Mouse (Mus musculus): ENCODE measurements around the gene Mamstr. TPM values are rescaled to one million over a fixed set of nuclear protein-coding genes. Genes with fewer than 3 reads are reported as not detected.

Mamstr gene
- polyA plus RNA-seq, 1 experiment, result 5.2 TPM

GRCm38 (mm10) chr7:45686841-45687240 is 47.1 kb downstream of the Mamstr start:
- Histone ChIP-seq H3K27ac (ENCODE audit: insufficient read depth, low read length) (no peak overlapping the region), H3K4me1 (ENCODE audit: control insufficient read depth, insufficient read depth, low read length) (peaks cover 1% of the 10 kb centered on the region; the same call in 1 of the 2 replicates), H3K4me3 (ENCODE audit: insufficient read depth, low read length) (no peak overlapping the region)
- TF ChIP-seq CTCF (IDR thresholded peaks at IDR 0.05; ENCODE audit: extremely low read depth, insufficient read depth, low read length) (no peak), POLR2A (IDR thresholded peaks at IDR 0.05; ENCODE audit: extremely low read depth, insufficient read depth, low read length) (no peak)

- TF ChIP-seq CTCF (IDR thresholded peaks at IDR 0.05; ENCODE audit: extremely low read depth, insufficient read depth, low read length) (no peak), POLR2A (IDR thresholded peaks at IDR 0.05; ENCODE audit: extremely low read depth, insufficient read depth, low read length) (no peak)
- H3K4me1 ChIP-seq (ENCODE audit: control insufficient read depth, insufficient read depth, low read length), result peaks cover 1% of the 10 kb centered on the region; the same call in 1 of the 2 replicates
These were observed 49.3 kb downstream of the Mamstr start for GRCm38 (mm10) chr7:45689099-45689498.

GRCm38 (mm10) chr7:45689800-45690199 is 50.0 kb downstream of the Mamstr start:
- Histone ChIP-seq H3K27ac (ENCODE audit: insufficient read depth, low read length) (no peak overlapping the region), H3K4me1 (ENCODE audit: control insufficient read depth, insufficient read depth, low read length) (peaks cover 1% of the 10 kb centered on the region; the same call in 1 of the 2 replicates)
- TF ChIP-seq CTCF (IDR thresholded peaks at IDR 0.05; ENCODE audit: extremely low read depth, insufficient read depth, low read length) (no peak), POLR2A (IDR thresholded peaks at IDR 0.05; ENCODE audit: extremely low read depth, insufficient read depth, low read length) (no peak)

More at GRCm38 (mm10) chr7:45689099-45689498, 49.3 kb downstream of the Mamstr start:
- Histone ChIP-seq H3K27ac (ENCODE audit: insufficient read depth, low read length) (no peak overlapping the region), H3K4me3 (ENCODE audit: insufficient read depth, low read length) (no peak overlapping the region)

GRCm38 (mm10) chr7:45692364-45692763 is 52.6 kb downstream of the Mamstr start:
- TF ChIP-seq POLR2A (IDR thresholded peaks at IDR 0.05; ENCODE audit: extremely low read depth, insufficient read depth, low read length) (no peak), CTCF (IDR thresholded peaks at IDR 0.05; ENCODE audit: extremely low read depth, insufficient read depth, low read length) (no peak)
- no peak overlapping the region for H3K4me3 ChIP-seq (ENCODE audit: insufficient read depth, low read length)
- peaks cover 1% of the 10 kb centered on the region; the same call in 1 of the 2 replicates for H3K4me1 ChIP-seq (ENCODE audit: control insufficient read depth, insufficient read depth, low read length)
- no peak overlapping the region for H3K27ac ChIP-seq (ENCODE audit: insufficient read depth, low read length)

More at GRCm38 (mm10) chr7:45689800-45690199, 50.0 kb downstream of the Mamstr start:
- H3K4me3 ChIP-seq (ENCODE audit: insufficient read depth, low read length), result no peak overlapping the region

- Histone ChIP-seq H3K4me1 (ENCODE audit: control insufficient read depth, insufficient read depth, low read length) (peaks cover 1% of the 10 kb centered on the region; the same call in 1 of the 2 replicates), H3K4me3 (ENCODE audit: insufficient read depth, low read length) (no peak within 1 kb of the TSS), H3K27ac (ENCODE audit: insufficient read depth, low read length) (no peak within 1 kb of the TSS)
- TF ChIP-seq CTCF (IDR thresholded peaks at IDR 0.05; ENCODE audit: extremely low read depth, insufficient read depth, low read length) (no peak), POLR2A (IDR thresholded peaks at IDR 0.05; ENCODE audit: extremely low read depth, insufficient read depth, low read length) (no peak)
These were observed 54.3 kb downstream of the Mamstr start, which contains the start of gene Sec1 for GRCm38 (mm10) chr7:45693921-45694591. Sec1 (minus strand) TSS chr7:45694402.

GRCm38 (mm10) chr7:45695098-45695497 is 55.3 kb downstream of the Mamstr start:
- Histone ChIP-seq H3K27ac (ENCODE audit: insufficient read depth, low read length) (no peak overlapping the region), H3K4me1 (ENCODE audit: control insufficient read depth, insufficient read depth, low read length) (peaks cover under 1% of the 10 kb centered on the region; the same call in 1 of the 2 replicates), H3K4me3 (ENCODE audit: insufficient read depth, low read length) (no peak overlapping the region)
- TF ChIP-seq CTCF (IDR thresholded peaks at IDR 0.05; ENCODE audit: extremely low read depth, insufficient read depth, low read length) (no peak), POLR2A (IDR thresholded peaks at IDR 0.05; ENCODE audit: extremely low read depth, insufficient read depth, low read length) (no peak)

Other genes starting within 250 kb of the Mamstr start
- 720 and 793 TPM in 2 replicates for gene Snrnp70, start 244.2 kb upstream of the Mamstr start, polyA plus RNA-seq (2012; rRNA removed)
- not detected in 2 replicates for gene Kcna7, start 234.3 kb upstream of the Mamstr start, polyA plus RNA-seq (2012; rRNA removed)
- 0.04 and 0.08 TPM in 2 replicates for gene Ntf5, start 226.3 kb upstream of the Mamstr start, polyA plus RNA-seq (2012; rRNA removed)
- gene Lhb, start 219.2 kb upstream of the Mamstr start, polyA plus RNA-seq (2012; rRNA removed), result 0.17 TPM in 1 of 2 replicates, not detected in the other
- gene Gys1, start 205.1 kb upstream of the Mamstr start, polyA plus RNA-seq (2012; rRNA removed), result 25.7 and 26.4 TPM in 2 replicates
- 41.7 and 47.4 TPM in 2 replicates for gene Ruvbl2, start 201.9 kb upstream of the Mamstr start, polyA plus RNA-seq (2012; rRNA removed)
- gene Ftl1, start 180.1 kb upstream of the Mamstr start, polyA plus RNA-seq (2012; rRNA removed), result 588 and 637 TPM in 2 replicates
- 99.4 and 103 TPM in 2 replicates for gene Bax, start 173.1 kb upstream of the Mamstr start, polyA plus RNA-seq (2012; rRNA removed)
- 0.11 and 0.13 TPM in 2 replicates for gene Tulp2, start 158.1 kb upstream of the Mamstr start, polyA plus RNA-seq (2012; rRNA removed)
- gene Gm45808, start 153.2 kb upstream of the Mamstr start, polyA plus RNA-seq (2012; rRNA removed), result 0.19 TPM in 1 of 2 replicates, not detected in the other
- 5.9 and 6.5 TPM in 2 replicates for gene Dhdh, start 151.2 kb upstream of the Mamstr start, polyA plus RNA-seq (2012; rRNA removed)
- gene Nucb1, start 129.6 kb upstream of the Mamstr start, polyA plus RNA-seq (2012; rRNA removed), result 88.2 and 99.6 TPM in 2 replicates
- gene Ppp1r15a, start 113.7 kb upstream of the Mamstr start, polyA plus RNA-seq (2012; rRNA removed), result 19.4 and 20.0 TPM in 2 replicates
- 5.1 and 6.3 TPM in 2 replicates for gene Plekha4, start 113.6 kb upstream of the Mamstr start, polyA plus RNA-seq (2012; rRNA removed)
- 0.45 and 0.54 TPM in 2 replicates for gene Hsd17b14, start 85.1 kb upstream of the Mamstr start, polyA plus RNA-seq (2012; rRNA removed)
- 26.1 and 26.5 TPM in 2 replicates for gene Bcat2, start 69.8 kb upstream of the Mamstr start, polyA plus RNA-seq (2012; rRNA removed)
- gene Fgf21, start 24.5 kb upstream of the Mamstr start, polyA plus RNA-seq (2012; rRNA removed), result not detected in 2 replicates
- 0.09 and 0.15 TPM in 2 replicates for gene Fut1, start 22.7 kb upstream of the Mamstr start, polyA plus RNA-seq (2012; rRNA removed)
- gene Izumo1, start 18.2 kb upstream of the Mamstr start, polyA plus RNA-seq (2012; rRNA removed), result 0.09 and 0.13 TPM in 2 replicates
- gene Rasip1, start 12.5 kb upstream of the Mamstr start, polyA plus RNA-seq (2012; rRNA removed), result 6.9 and 7.8 TPM in 2 replicates
- 0.21 and 0.28 TPM in 2 replicates for gene Fut2, start 26.4 kb downstream of the Mamstr start, polyA plus RNA-seq (2012; rRNA removed)
- gene Ntn5, start 44.0 kb downstream of the Mamstr start, polyA plus RNA-seq (2012; rRNA removed), result 20.9 and 26.3 TPM in 2 replicates
- gene Sec1, start 54.4 kb downstream of the Mamstr start, polyA plus RNA-seq (2012; rRNA removed), result 6.6 and 8.0 TPM in 2 replicates
- gene Car11, start 59.9 kb downstream of the Mamstr start, polyA plus RNA-seq (2012; rRNA removed), result 351 and 377 TPM in 2 replicates
- gene Dbp, start 65.1 kb downstream of the Mamstr start, polyA plus RNA-seq (2012; rRNA removed), result 251 and 257 TPM in 2 replicates
- 255 and 261 TPM in 2 replicates for gene Rpl18, start 75.5 kb downstream of the Mamstr start, polyA plus RNA-seq (2012; rRNA removed)
- gene Sphk2, start 78.0 kb downstream of the Mamstr start, polyA plus RNA-seq (2012; rRNA removed), result 22.5 and 23.5 TPM in 2 replicates
- gene Fam83e, start 81.2 kb downstream of the Mamstr start, polyA plus RNA-seq (2012; rRNA removed), result 0.19 and 0.21 TPM in 2 replicates
- not detected in 2 replicates for gene Spaca4, start 85.8 kb downstream of the Mamstr start, polyA plus RNA-seq (2012; rRNA removed)
- 191 and 227 TPM in 2 replicates for gene Lmtk3, start 143.8 kb downstream of the Mamstr start, polyA plus RNA-seq (2012; rRNA removed)
- gene Sult2b1, start 144.7 kb downstream of the Mamstr start, polyA plus RNA-seq (2012; rRNA removed), result 26.6 and 29.3 TPM in 2 replicates
- 161 and 162 TPM in 2 replicates for gene Cyth2, start 174.6 kb downstream of the Mamstr start, polyA plus RNA-seq (2012; rRNA removed)
- gene Kcnj14, start 184.8 kb downstream of the Mamstr start, polyA plus RNA-seq (2012; rRNA removed), result 1.8 and 2.6 TPM in 2 replicates
- gene Grwd1, start 191.0 kb downstream of the Mamstr start, polyA plus RNA-seq (2012; rRNA removed), result 15.7 and 17.5 TPM in 2 replicates
- 106 and 107 TPM in 2 replicates for gene Kdelr1, start 232.8 kb downstream of the Mamstr start, polyA plus RNA-seq (2012; rRNA removed)
- gene Grin2d, start 238.4 kb downstream of the Mamstr start, polyA plus RNA-seq (2012; rRNA removed), result 9.0 and 10.0 TPM in 2 replicates